Mouse (Mus musculus): ENCODE data around the gene 4933430I17Rik.
"Not testable (repeated sequence)": the region's sequence is repeated elsewhere in the genome, so short reads cannot be mapped to it uniquely, and the experiment has no call there.

- not testable (repeated sequence) for TF ChIP-seq POLR2A (IDR thresholded peaks at IDR 0.05; ENCODE audit: insufficient read depth, low read length); CTCF (IDR thresholded peaks at IDR 0.05; ENCODE audit: low read depth, low read length); EP300 (IDR thresholded peaks at IDR 0.05; ENCODE audit: insufficient read depth, low read depth, low read length)
These were observed 45.6 kb upstream of the 4933430I17Rik start for GRCm38 (mm10) chr4:62479593-62479936.
